Mouse (Mus musculus) gastrocnemius, adult 2 months (tissue): Measurements from ENCODE around the gene Nrip3. TPM values are rescaled to one million over a fixed set of nuclear protein-coding genes. Genes with fewer than 3 reads are reported as not detected.

ENCODE experiments used
- DNase-seq: peaks from one replicate; pipeline ENCODE4 v3.0.0; 2022
- H3K27ac ChIP-seq: fragments of 200-600 bp; 2 replicates; pipeline ENCODE4 v1.8.1; 2022; ENCODE audit warnings: mild to moderate bottlenecking
- H3K4me3 ChIP-seq: fragments of 200-600 bp; 2 replicates; pipeline ENCODE4 v1.8.1; 2022; ENCODE audit warnings: mild to moderate bottlenecking, moderate library complexity
- CTCF ChIP-seq: fragments of 200-600 bp; IDR thresholded peaks from 2 replicates; pipeline ENCODE4 v1.8.1; 2022; ENCODE audit warnings: antibody characterized with exemption, mild to moderate bottlenecking, moderate library complexity
- intact Hi-C: fragments of 180-260 bp; cut with DNase I; formaldehyde crosslinking; loops from one replicate; pipeline ENCODE4 v1.15.1; 2025
- long read RNA-seq, 2 experiments: library from polyadenylated mRNA; stranded (forward); transcript quantifications; one replicate each; pipeline ENCODE4 v2.0.0; 2021
- total RNA-seq, 2 experiments: library from RNA; stranded (reverse); gene quantifications; 2 replicates each; pipeline ENCODE4 v1.2.3; 2021

Gene Nrip3
- not detected for total RNA-seq
- long read RNA-seq, experiment 1 = 0 reads
- long read RNA-seq, experiment 2, partial matches to known transcripts = 0 of 1 reads
- long read RNA-seq, experiment 2, other reads (novel, unspliced or antisense) = 0 of 1 reads

GRCm38 (mm10) chr7:109781470-109782203, at the start of gene Nrip3:
Gene Nrip3, minus strand, starts transcription at chr7:109782025.
- H3K4me3 ChIP-seq = peak within 1 kb of the TSS; percentile 73
- DNase-seq = peak; percentile 70
- intact Hi-C loops = no loop called here
- H3K27ac ChIP-seq = no peak within 1 kb of the TSS
- no peak for TF ChIP-seq CTCF

GRCm38 (mm10) chr7:109831376-109831775, 49.6 kb upstream of the Nrip3 start:
- DNase-seq = no peak
- no peak for TF ChIP-seq CTCF
- H3K27ac ChIP-seq = no peak overlapping the region
- H3K4me3 ChIP-seq = no peak overlapping the region
- intact Hi-C loops = no loop called here

GRCm38 (mm10) chr7:109826911-109827310, 45.1 kb upstream of the Nrip3 start:
- DNase-seq = no peak
- Histone ChIP-seq H3K27ac (no peak overlapping the region), H3K4me3 (no peak overlapping the region)
- intact Hi-C loops = no loop called here
- TF ChIP-seq CTCF = no peak

- H3K27ac ChIP-seq = no peak overlapping the region
- intact Hi-C loops = no loop called here
- no peak for DNase-seq
- no peak for TF ChIP-seq CTCF
- no peak overlapping the region for H3K4me3 ChIP-seq
These were observed 43.5 kb upstream of the Nrip3 start for GRCm38 (mm10) chr7:109825293-109825692.

GRCm38 (mm10) chr7:109818600-109818999, 36.8 kb upstream of the Nrip3 start:
- intact Hi-C loops = no loop called here
- no peak for DNase-seq
- no peak overlapping the region for H3K4me3 ChIP-seq
- no peak for TF ChIP-seq CTCF
- no peak overlapping the region for H3K27ac ChIP-seq

- TF ChIP-seq CTCF = no peak
- DNase-seq = no peak
- no peak overlapping the region for H3K4me3 ChIP-seq
- intact Hi-C loops = no loop called here
- H3K27ac ChIP-seq = no peak overlapping the region
These were observed 36.1 kb upstream of the Nrip3 start for GRCm38 (mm10) chr7:109817954-109818353.

- no peak overlapping the region for H3K27ac ChIP-seq
- DNase-seq = no peak
- TF ChIP-seq CTCF = no peak
- intact Hi-C loops = no loop called here
- H3K4me3 ChIP-seq = no peak overlapping the region
These were observed 31.7 kb upstream of the Nrip3 start for GRCm38 (mm10) chr7:109813330-109814140.

- TF ChIP-seq CTCF = no peak
- no peak for DNase-seq
- H3K27ac ChIP-seq = peak overlapping the region; percentile 48; the same call in 1 of the 2 replicates
- intact Hi-C loops = no loop called here
- H3K4me3 ChIP-seq = no peak overlapping the region
These were observed 26.0 kb upstream of the Nrip3 start for GRCm38 (mm10) chr7:109807616-109808485.

GRCm38 (mm10) chr7:109804843-109805242, 23.0 kb upstream of the Nrip3 start:
- H3K27ac ChIP-seq = no peak overlapping the region
- DNase-seq = peak; percentile 31
- TF ChIP-seq CTCF = peak; percentile 45
- intact Hi-C loops = no loop called here
- H3K4me3 ChIP-seq = no peak overlapping the region

- Histone ChIP-seq H3K27ac (peak overlapping the region; percentile 28; the same call in 1 of the 2 replicates), H3K4me3 (no peak overlapping the region)
- intact Hi-C loops = no loop called here
- peak; percentile 51 for DNase-seq
- no peak for TF ChIP-seq CTCF
These were observed 22.5 kb upstream of the Nrip3 start for GRCm38 (mm10) chr7:109804355-109804754.

GRCm38 (mm10) chr7:109803516-109803915, 21.7 kb upstream of the Nrip3 start:
- no peak overlapping the region for H3K27ac ChIP-seq
- TF ChIP-seq CTCF = no peak
- intact Hi-C loops = no loop called here
- H3K4me3 ChIP-seq = no peak overlapping the region
- DNase-seq = no peak

GRCm38 (mm10) chr7:109800626-109801025, 18.8 kb upstream of the Nrip3 start:
- Histone ChIP-seq H3K4me3 (no peak overlapping the region), H3K27ac (no peak overlapping the region)
- no peak for DNase-seq
- no peak for TF ChIP-seq CTCF
- intact Hi-C loops = no loop called here

GRCm38 (mm10) chr7:109799168-109799567, 17.3 kb upstream of the Nrip3 start:
- TF ChIP-seq CTCF = no peak
- Histone ChIP-seq H3K4me3 (no peak overlapping the region), H3K27ac (no peak overlapping the region)
- no peak for DNase-seq
- intact Hi-C loops = no loop called here
